Mouse (Mus musculus): Measurements from ENCODE around the gene Spsb4. TPM values are rescaled to one million over a fixed set of nuclear protein-coding genes. Genes with fewer than 3 reads are reported as not detected.

Gene Spsb4
- not detected in 2 replicates for total RNA-seq (2014; fragmentation: Nextera tagmentation)
- not detected in 2 replicates for total RNA-seq (2017)
- polyA plus RNA-seq (2012): not detected in 2 replicates

GRCm38 (mm10) chr9:97018677-97019147, at the start of gene Spsb4:
Gene Spsb4 (minus strand): TSS chr9:97018843.
- DNase-seq (ENCODE audit: low spot score): peak; percentile 31
- no peak for ATAC-seq (ENCODE audit: extremely low read depth, insufficient number of reproducible peaks, low FRiP score, poor library complexity, severe bottlenecking)
- no peak within 1 kb of the TSS; the same call in 1 of the 2 replicates for H3K4me3 ChIP-seq (ENCODE audit: low read depth, low read length)
- TF ChIP-seq TAL1 (conservative IDR thresholded peaks at IDR 0.05; ENCODE audit: low read depth, low read length): no peak
- TF ChIP-seq GATA1 (IDR thresholded peaks at IDR 0.05; ENCODE audit: borderline replicate concordance, low read length): no peak
- no peak for TF ChIP-seq GATA2 (IDR thresholded peaks at IDR 0.05; ENCODE audit: borderline replicate concordance, low read depth, low read length)
- TF ChIP-seq POLR2AphosphoS5 (IDR thresholded peaks at IDR 0.05; ENCODE audit: insufficient replicate concordance, low read depth, low read length): no peak
- no peak for TF ChIP-seq CTCF (IDR thresholded peaks at IDR 0.05; ENCODE audit: low read depth, low read length)
- peaks cover 23% of the 10 kb centered on the region for H3K9me3 ChIP-seq (replicated peaks)
- H3K4me1 ChIP-seq (ENCODE audit: insufficient read depth, low read depth, low read length): no peaks in the 10 kb centered on the region
- no peaks in the 10 kb centered on the region for H3K36me3 ChIP-seq (replicated peaks)
- no peaks in the 10 kb centered on the region for H3K27me3 ChIP-seq (ENCODE audit: insufficient read depth, low read length)

- ATAC-seq (ENCODE audit: extremely low read depth, insufficient number of reproducible peaks, low FRiP score, poor library complexity, severe bottlenecking) (no peak), DNase-seq (ENCODE audit: low spot score) (no peak)
- H3K36me3 ChIP-seq (replicated peaks): peaks cover 69% of the 10 kb centered on the region
- no peaks in the 10 kb centered on the region for H3K4me1 ChIP-seq (ENCODE audit: insufficient read depth, low read depth, low read length)
- no peaks in the 10 kb centered on the region for H3K27me3 ChIP-seq (ENCODE audit: insufficient read depth, low read length)
- no peak overlapping the region for H3K4me3 ChIP-seq (ENCODE audit: low read depth, low read length)
- TF ChIP-seq GATA1 (IDR thresholded peaks at IDR 0.05; ENCODE audit: borderline replicate concordance, low read length) (no peak), CTCF (IDR thresholded peaks at IDR 0.05; ENCODE audit: low read depth, low read length) (no peak), POLR2AphosphoS5 (IDR thresholded peaks at IDR 0.05; ENCODE audit: insufficient replicate concordance, low read depth, low read length) (no peak), TAL1 (conservative IDR thresholded peaks at IDR 0.05; ENCODE audit: low read depth, low read length) (no peak), GATA2 (IDR thresholded peaks at IDR 0.05; ENCODE audit: borderline replicate concordance, low read depth, low read length) (no peak)
- no peaks in the 10 kb centered on the region for H3K9me3 ChIP-seq (replicated peaks)
These were observed 49.1 kb upstream of the Spsb4 start for GRCm38 (mm10) chr9:97067761-97068160.

- H3K27me3 ChIP-seq (ENCODE audit: insufficient read depth, low read length): no peaks in the 10 kb centered on the region
These were observed 47.2 kb upstream of the Spsb4 start for GRCm38 (mm10) chr9:97065885-97066284.

GRCm38 (mm10) chr9:97065216-97065615, 46.6 kb upstream of the Spsb4 start:
- H3K27me3 ChIP-seq (ENCODE audit: insufficient read depth, low read length): no peaks in the 10 kb centered on the region
- H3K36me3 ChIP-seq (replicated peaks): peaks cover 61% of the 10 kb centered on the region
- DNase-seq (ENCODE audit: low spot score) (no peak), ATAC-seq (ENCODE audit: extremely low read depth, insufficient number of reproducible peaks, low FRiP score, poor library complexity, severe bottlenecking) (no peak)
- H3K4me3 ChIP-seq (ENCODE audit: low read depth, low read length): no peak overlapping the region
- H3K9me3 ChIP-seq (replicated peaks): no peaks in the 10 kb centered on the region
- TF ChIP-seq TAL1 (conservative IDR thresholded peaks at IDR 0.05; ENCODE audit: low read depth, low read length) (no peak), CTCF (IDR thresholded peaks at IDR 0.05; ENCODE audit: low read depth, low read length) (no peak), GATA1 (IDR thresholded peaks at IDR 0.05; ENCODE audit: borderline replicate concordance, low read length) (no peak), GATA2 (IDR thresholded peaks at IDR 0.05; ENCODE audit: borderline replicate concordance, low read depth, low read length) (no peak), POLR2AphosphoS5 (IDR thresholded peaks at IDR 0.05; ENCODE audit: insufficient replicate concordance, low read depth, low read length) (no peak)
- H3K4me1 ChIP-seq (ENCODE audit: insufficient read depth, low read depth, low read length): no peaks in the 10 kb centered on the region

More at GRCm38 (mm10) chr9:97065885-97066284, 47.2 kb upstream of the Spsb4 start:
- no peak for TF ChIP-seq GATA1 (IDR thresholded peaks at IDR 0.05; ENCODE audit: borderline replicate concordance, low read length)
- Histone ChIP-seq H3K4me1 (ENCODE audit: insufficient read depth, low read depth, low read length) (no peaks in the 10 kb centered on the region), H3K36me3 (replicated peaks) (peaks cover 61% of the 10 kb centered on the region), H3K4me3 (ENCODE audit: low read depth, low read length) (no peak overlapping the region), H3K9me3 (replicated peaks) (no peaks in the 10 kb centered on the region)
- ATAC-seq (ENCODE audit: extremely low read depth, insufficient number of reproducible peaks, low FRiP score, poor library complexity, severe bottlenecking) (no peak), DNase-seq (ENCODE audit: low spot score) (no peak)

- Histone ChIP-seq H3K4me1 (ENCODE audit: insufficient read depth, low read depth, low read length) (no peaks in the 10 kb centered on the region), H3K4me3 (ENCODE audit: low read depth, low read length) (no peak overlapping the region), H3K36me3 (replicated peaks) (peaks cover 60% of the 10 kb centered on the region), H3K27me3 (ENCODE audit: insufficient read depth, low read length) (no peaks in the 10 kb centered on the region), H3K9me3 (replicated peaks) (no peaks in the 10 kb centered on the region)
- no peak for ATAC-seq (ENCODE audit: extremely low read depth, insufficient number of reproducible peaks, low FRiP score, poor library complexity, severe bottlenecking)
- TF ChIP-seq GATA1 (IDR thresholded peaks at IDR 0.05; ENCODE audit: borderline replicate concordance, low read length) (no peak), GATA2 (IDR thresholded peaks at IDR 0.05; ENCODE audit: borderline replicate concordance, low read depth, low read length) (no peak), CTCF (IDR thresholded peaks at IDR 0.05; ENCODE audit: low read depth, low read length) (no peak), TAL1 (conservative IDR thresholded peaks at IDR 0.05; ENCODE audit: low read depth, low read length) (no peak)
- DNase-seq (ENCODE audit: low spot score): no peak
These were observed 45.5 kb upstream of the Spsb4 start for GRCm38 (mm10) chr9:97064161-97064560.

- no peak for TF ChIP-seq POLR2AphosphoS5 (IDR thresholded peaks at IDR 0.05; ENCODE audit: insufficient replicate concordance, low read depth, low read length)
- H3K27me3 ChIP-seq (ENCODE audit: insufficient read depth, low read length): no peaks in the 10 kb centered on the region
- no peaks in the 10 kb centered on the region for H3K9me3 ChIP-seq (replicated peaks)
- DNase-seq (ENCODE audit: low spot score): no peak
- no peak for ATAC-seq (ENCODE audit: extremely low read depth, insufficient number of reproducible peaks, low FRiP score, poor library complexity, severe bottlenecking)
- no peak overlapping the region for H3K4me3 ChIP-seq (ENCODE audit: low read depth, low read length)
- no peaks in the 10 kb centered on the region for H3K4me1 ChIP-seq (ENCODE audit: insufficient read depth, low read depth, low read length)
- H3K36me3 ChIP-seq (replicated peaks): peaks cover 38% of the 10 kb centered on the region
These were observed 43.1 kb upstream of the Spsb4 start for GRCm38 (mm10) chr9:97061696-97062095.

Data from G1E (cell line).